Mouse (Mus musculus) MEL (cell line): ENCODE results near the gene Eprs.
A peak's percentile ranks its signal among the peaks of the same experiment; 100 is the strongest.

Experiments
- CTCF ChIP-seq, 3 experiments: IDR thresholded peaks in 2 of 3; conservative IDR thresholded peaks in 1 of 3; 2 replicates each; pipeline ENCODE4 v1.5.1; 2011 to 2012; ENCODE audit warnings: low read length in 3 of 3, low read depth in 2 of 3, mild to moderate bottlenecking in 2 of 3, improper control_type of control experiment in 1 of 3, inconsistent platforms in 1 of 3, mixed read lengths in 1 of 3, moderate library complexity in 1 of 3; ENCODE audit not compliant: control insufficient read depth in 1 of 3, insufficient read depth in 1 of 3, poor library complexity in 1 of 3, severe bottlenecking in 1 of 3
- EP300 ChIP-seq, 2 experiments: IDR thresholded peaks; 2 replicates each; pipeline ENCODE4 v1.6.1; 2011; ENCODE audit warnings: improper control_type of control experiment in 2 of 2, low read length in 2 of 2, low read depth in 1 of 2, mild to moderate bottlenecking in 1 of 2
- GABPA ChIP-seq: IDR thresholded peaks from 2 replicates; pipeline ENCODE4 v1.6.1; 2012; ENCODE audit warnings: low read depth, mild to moderate bottlenecking, inconsistent platforms, low read length, improper control_type of control experiment, moderate library complexity
- MYC ChIP-seq: IDR thresholded peaks from 2 replicates; pipeline ENCODE4 v1.6.1; 2011; ENCODE audit warnings: low read depth, mild to moderate bottlenecking, low read length, improper control_type of control experiment, moderate library complexity

GRCm38 (mm10) chr1:185456327-185456726 lies 93.5 kb downstream of the Eprs start:
- TF ChIP-seq CTCF (IDR thresholded peaks at IDR 0.05 in 2 of 3, conservative IDR thresholded peaks at IDR 0.05 in 1 of 3; ENCODE audit: control insufficient read depth in 1 of 3, insufficient read depth in 1 of 3, low read depth in 2 of 3, low read length in 3 of 3, poor library complexity in 1 of 3, severe bottlenecking in 1 of 3) (no peak), MYC (no peak), GABPA (no peak), EP300 (IDR thresholded peaks at IDR 0.05; ENCODE audit: low read depth in 1 of 2, low read length in 2 of 2) (peak in 1 of 2 experiments; percentile 44; a peak in 1 of 4 replicates)
